Mouse (Mus musculus): ENCODE measurements around the gene Cacna1c.

Cacna1c gene

DNA sequence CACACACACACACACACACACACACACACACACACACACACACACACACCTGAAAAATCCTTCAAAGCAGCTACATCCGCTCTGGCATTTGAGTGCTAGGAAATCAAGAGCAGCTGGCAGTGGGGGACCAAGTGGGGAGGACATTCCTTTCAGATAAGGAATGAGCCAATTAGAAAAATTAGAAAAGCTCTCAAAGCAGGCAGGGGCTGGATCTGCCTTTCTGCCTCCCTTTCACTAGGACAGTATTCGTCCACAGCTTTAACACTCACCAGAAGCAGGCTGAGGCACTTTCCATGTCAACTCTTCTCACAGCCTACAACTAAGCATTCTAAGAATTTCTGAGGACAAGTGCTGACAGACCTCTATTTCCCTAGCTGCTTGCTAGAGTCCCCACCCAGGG, 194.8 kb downstream of the Cacna1c start:
- peak; percentile 73 for DNase-seq

DNA sequence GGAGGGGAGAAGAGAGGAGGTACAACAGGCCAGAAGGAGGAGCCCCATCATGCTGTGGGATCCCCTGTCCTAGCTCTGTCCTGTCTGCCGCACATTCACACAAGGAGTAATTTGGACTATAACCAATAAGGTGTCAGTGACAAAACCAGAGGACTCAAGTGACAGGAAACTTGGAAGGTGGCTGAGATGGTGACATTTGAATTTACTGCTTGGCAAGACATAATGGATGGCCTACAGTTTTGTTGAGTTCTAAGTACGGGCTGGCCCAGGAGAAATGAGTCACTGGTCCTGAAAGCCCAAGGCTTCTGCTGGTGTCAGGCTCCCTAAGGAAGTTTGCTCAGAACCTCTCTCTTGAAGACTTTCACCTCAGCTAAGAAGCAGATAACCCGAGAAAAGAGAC, 196.0 kb downstream of the Cacna1c start:
- no peak for DNase-seq

DNA sequence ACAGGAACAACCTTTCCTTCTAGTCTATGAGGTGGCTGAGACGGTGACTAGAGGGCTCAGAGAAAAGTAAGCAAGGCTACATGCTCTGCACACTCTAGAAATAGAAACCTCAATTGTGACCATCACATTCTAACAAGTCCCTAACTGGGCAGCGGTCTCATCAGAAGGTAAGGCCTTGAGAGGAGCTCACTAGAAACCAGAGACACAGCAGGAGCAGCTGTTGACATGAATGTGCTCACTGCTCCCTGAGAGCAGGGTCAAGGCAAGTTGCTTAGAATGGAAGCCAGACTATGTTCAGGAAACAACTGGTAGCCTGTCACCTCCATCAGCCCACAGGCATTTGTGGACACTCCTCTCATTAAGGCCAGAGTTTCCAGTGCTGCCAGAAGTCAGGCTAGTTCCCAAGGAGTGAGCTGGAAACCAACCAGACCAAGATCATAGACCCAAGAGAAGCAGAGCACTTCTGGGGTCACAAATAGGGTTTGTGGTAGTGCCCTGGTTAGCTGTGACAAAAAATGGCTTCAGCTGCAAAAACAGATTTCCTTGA, 196.8 kb downstream of the Cacna1c start:
- peak; percentile 63 for DNase-seq

DNA sequence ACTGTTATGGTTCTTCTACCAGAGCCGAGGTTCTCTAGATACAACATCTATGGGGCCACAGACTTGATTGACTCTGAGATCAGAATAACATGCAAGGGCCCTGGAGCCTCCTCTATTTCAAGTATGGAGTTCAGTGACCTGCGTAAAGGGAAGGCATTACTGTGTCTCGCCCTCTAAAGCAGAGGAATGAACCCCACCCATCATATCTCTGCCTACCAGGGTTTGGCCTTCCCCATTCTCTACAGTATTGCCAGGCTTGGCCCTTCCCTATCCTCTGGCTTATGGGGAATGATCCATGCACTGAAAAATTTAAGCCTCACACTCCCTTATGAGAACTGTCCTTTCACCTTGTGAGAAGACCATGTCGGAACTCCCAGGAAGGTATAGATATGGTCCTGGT, 198.8 kb downstream of the Cacna1c start:
- no peak for DNase-seq

DNA sequence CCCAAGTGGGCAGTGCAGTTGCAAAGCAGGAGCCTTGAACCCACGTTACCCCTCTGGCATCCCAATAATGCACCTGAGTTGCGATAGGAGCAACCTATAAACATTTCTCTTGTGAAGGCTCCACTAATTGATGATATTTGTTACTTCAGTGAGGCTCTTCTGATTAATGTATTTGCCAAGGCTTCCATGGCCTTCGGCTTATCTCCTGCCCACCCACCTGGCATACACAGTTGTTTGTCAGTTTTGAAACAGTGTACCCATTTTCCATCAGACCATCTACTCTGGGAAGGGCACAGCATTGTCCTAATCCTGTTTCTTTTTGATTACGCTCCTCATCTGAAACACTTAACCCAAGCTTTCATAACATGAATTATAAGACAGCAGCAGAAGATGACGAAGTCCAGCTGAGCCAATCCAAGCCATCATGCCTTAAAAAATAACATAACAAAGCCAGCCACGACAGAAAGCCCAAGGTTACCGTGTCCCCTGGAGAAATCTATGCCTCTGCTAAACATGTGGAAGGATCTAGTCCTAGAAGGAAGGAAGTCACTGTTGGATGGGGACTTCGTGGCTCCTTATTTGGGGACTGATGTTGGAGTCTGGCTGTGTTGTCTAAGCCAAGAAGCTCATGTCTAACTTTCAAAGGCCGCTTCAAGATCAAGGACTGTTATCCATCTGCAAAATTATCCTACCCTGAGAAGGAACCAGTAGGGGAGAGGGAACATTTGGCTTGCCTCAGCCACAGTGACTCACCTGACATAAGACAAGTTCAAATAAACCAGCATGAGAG, 201.8 kb downstream of the Cacna1c start:
- no peak for DNase-seq

DNA sequence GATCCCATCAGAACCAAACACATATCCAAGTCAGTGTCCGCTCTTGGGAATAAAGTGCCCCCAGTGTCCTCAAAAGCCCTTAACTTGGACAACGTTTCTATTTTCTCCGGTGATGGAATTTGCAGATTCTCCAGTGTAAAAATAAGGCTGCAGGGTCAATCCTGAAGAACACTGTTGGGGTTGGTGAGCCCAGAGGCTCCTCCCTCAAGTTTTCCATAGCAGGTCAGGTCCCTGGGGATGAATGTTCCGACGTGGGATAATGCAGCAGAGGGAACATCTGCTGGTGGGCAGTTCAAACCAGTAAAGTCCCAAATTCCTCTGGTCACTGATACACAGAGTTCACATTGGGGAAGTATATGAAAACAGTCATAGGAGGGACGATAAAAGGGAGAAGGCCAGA, 203.8 kb downstream of the Cacna1c start:
- DNase-seq = peak; percentile 56

DNA sequence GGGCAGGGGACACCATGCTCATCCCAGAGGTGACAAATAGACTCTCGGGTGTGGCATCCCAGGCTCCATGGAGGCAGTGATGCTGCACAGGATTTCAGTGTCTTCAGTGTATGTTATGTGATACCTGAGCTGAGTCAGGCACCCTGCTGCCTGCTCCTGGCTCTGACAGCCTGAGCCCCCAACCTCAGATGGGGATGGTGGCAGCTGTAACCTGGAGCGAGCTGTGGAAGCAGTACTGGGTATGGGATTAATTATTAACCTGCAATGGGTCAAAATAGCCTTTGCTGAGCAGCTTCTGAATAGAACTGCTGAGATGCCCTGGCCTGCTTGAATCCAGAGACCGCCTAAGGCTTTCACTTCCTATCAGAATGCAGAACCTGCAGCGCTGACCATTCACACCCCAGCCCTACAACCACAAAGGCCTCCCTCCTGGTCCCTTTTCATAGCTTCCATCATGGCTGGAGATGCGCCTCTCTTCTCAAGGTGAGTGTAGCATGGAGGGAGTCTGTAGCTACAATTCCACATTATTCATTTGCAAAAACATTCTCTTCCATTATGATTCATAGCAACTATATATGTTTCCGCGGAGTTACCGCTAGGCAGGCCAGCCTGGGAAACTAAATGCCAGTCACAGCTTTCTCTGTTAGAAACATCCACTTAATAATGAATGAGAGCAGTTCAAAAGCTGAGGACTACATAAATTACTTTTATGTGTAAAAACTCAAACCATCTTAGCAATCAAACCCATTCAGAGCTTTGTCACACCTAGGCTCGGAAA, 206.0 kb downstream of the Cacna1c start:
- no peak for DNase-seq

DNA sequence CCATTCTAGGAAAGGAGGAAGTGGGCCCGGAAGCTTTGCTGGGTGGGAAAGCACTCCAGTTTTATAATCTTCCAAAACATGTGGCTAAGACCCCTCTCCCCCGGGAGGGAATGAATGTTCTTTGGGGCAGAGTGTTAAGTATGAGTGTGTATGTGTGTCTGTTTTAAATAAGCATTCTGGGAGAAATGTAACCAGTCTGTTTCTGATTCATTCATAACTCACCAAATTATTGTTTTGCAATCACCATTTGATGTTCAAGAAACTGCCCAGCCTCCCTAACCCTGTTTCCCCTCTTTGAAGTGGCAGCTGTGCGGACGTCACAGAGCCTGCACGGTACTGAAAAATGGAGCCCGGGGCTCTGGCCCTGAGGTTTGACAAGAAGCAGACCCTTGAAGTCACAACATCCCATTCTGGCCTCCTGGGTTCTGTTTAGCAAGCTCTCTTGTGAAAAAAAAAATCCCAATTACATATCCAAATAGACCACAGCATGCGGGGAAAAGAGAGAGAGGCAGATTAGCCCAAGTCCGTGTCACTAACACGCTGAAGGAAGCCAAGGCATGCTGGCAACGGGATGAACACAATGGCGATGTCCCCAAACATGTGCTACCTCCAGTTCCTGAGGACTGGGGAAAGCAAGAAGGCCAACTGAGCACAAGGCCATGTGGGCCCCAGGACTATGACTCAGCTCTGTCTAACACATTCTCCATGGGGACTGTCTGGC, 211.9 kb downstream of the Cacna1c start:
- peak; percentile 83 for DNase-seq

DNA sequence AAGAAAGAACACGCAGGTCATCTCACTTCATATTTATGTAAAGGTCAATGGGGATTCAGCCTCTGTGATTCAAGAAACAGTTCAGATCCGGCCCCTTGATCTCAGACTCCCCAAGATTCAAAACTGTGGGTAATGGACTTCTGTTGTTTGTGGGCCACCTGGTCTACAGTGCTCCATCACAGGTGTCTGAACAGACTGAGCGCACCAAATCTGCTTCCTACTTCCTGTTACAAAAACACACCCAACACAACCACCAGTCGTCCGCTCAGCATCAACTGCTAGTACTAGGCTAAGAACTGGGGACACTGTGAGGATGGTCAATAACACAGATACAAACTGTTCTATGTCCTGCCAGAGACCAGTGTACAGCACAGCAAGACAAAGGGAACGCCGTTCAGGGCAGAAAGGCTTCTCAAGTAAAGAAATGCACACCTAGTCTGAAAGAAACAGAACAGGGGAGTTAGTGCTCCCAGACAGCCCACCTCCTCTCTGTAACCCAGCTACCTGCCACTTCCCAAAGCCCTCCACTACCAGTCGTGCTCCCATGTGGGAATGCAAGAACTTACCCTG, 212.7 kb downstream of the Cacna1c start:
- no peak for DNase-seq

DNA sequence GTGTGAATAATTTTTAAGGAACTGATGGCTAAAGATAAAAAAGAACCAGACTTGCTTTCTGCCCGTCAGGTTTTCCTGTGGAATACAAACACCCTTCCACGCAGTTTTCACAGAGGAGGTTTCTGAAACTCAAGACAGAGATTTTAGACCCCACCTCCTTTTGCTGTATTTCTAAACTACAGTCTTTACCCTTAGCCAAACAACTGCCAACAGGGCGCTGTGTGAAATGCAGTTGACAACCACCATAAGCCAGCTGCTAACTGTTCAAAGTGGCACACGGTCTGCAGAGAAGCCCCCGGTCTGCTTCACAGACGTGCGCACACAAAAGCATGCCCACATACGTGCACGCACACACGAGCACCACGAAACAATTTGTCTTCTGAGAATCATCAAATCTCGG, 216.0 kb downstream of the Cacna1c start:
- DNase-seq = peak; percentile 63

DNA sequence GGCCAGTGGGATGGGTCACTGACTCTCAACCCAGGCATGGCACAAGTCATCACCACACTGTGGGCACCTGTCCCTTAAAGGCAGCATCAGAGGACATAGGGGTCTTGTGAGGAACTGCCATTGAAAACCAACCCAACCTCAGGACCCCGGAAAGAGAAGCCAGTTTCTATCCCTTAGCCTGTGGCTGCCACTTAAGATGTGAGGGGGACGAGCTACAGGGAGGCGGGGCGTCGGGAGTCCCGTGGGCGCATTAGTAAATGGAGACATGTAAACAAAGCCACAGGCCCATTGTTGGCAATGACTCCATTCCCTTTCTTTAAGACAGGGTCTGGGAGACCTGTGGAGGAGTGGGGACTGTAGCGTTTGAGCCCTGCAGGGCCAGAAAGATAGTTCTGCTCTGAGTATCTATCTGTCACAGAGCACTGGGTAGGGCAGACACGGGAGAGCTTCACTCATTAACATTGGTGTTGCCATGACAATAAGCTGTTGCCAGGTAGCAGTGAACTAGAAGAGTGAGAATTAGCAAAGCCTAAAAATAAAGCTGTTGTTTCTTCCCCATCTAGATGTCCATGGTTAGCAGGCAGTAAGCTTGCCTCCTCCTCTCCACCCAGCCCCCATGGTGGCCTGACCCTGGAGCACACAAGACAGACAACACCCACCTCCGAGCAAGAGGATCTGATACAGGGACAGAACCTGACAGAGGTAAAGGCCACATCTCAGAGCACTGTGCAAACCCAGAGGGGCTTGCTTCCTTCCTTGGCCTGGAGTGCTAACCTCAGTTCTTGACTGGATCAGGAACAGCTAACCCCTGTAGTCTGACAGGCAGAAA, 218.6 kb downstream of the Cacna1c start:
- no peak for DNase-seq

DNA sequence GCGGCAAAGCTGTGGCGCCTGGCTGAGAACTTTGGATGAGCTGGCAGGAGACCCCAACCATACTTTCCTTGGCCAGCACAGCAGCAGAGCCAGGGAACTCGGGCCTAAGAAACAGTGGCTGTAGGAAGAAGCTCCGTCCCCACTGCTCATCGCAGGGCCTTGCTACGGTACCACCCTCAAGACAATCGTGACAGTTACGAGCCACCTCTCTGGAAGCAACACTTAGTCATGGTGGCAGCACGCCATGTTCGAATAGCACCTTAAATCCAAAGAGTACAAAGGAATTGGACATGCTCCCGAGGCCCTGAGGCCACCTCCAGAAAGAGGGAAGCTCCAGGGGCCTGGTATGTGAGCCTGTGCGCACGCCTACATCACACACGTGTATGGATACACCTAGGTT, 219.6 kb downstream of the Cacna1c start:
- DNase-seq = no peak

DNA sequence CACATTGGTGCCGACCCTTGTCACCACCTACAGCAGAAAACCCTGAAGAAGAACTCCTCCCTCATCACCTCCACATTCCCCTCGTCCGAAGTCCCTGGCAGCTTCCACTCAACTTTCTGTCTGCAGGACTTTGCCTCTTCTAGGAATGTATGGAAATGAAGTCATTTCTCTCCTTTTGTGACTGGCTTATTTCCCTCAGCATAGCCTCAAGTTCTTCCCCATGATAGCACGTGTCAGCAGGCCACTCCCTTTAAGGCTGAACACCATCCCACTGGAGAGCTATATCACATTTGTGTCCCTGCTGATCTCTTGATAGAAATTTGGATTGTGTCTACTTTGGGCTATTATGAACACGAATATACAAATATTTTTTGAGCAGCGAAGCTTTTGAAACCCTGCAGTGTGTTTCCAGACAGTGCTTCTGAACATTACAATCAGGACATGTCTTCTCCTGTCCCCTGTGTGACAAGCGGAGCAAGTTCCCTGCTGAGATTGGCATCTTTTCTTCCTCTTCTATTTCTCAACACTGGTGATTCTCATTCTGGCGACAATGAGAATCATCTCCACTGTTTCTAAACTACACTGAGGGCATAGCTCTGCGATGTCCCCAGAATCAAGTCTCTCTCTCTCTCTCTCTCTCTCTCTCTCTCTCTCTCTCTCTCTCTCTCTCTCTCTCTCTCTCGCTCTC, 224.2 kb downstream of the Cacna1c start:
- DNase-seq = no peak

DNA sequence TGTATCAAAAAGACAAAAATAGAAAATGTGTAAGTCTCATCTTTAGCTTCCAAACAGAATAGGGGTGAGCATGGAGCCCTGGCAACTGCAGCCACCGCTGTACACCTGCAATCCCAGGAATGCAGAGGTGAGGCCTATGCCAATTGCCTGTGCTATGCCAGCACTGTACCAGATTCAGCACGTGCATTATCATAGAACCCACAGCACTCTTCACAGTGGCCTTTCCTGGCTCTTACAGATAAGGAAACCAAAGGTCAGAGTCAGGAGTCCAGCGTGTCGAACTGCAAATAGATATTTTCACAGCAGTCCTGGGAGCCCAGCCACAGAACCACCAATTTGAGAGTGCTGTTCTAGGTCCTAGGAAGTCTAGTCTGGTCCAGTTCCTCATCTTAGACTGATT, 227.4 kb downstream of the Cacna1c start:
- no peak for DNase-seq

DNA sequence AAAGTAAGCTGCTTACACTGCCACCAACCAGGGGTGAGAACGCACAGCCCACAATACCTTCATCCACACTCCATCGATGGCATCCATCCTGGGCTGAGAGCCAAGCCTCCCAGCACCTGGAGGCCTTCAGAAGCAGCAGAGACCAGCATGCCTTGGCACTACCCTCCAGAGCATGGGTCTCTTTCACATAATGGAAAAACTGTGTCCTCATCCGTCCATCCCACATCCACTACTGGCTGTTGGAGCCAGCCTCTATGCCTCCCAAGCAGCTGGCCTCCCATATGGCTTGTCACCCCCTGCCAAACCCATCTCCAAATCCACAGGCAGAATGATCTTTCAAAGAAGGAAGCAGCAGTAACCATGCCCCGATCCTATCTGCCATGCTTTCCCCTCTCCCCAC, 229.3 kb downstream of the Cacna1c start:
- DNase-seq = no peak

DNA sequence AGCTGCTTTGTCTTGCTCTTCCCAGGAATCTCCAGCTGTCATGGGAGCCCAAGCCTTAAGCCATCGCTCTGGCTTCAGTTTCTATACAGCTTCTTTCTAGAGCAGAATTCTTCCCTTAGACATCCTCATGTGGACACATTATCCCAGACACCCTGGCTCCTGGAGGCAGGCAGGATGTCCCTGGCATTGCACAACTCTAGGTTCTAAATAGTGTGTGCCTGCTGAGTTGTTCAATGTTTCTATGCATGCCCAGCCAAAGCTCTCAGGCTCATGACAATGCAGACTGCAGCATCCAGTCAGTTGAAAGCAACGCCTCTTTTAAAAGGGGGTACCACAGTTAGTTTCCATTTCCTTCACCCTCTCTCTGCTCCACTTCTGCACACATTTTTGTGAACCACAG, 230.6 kb downstream of the Cacna1c start:
- no peak for DNase-seq

DNA sequence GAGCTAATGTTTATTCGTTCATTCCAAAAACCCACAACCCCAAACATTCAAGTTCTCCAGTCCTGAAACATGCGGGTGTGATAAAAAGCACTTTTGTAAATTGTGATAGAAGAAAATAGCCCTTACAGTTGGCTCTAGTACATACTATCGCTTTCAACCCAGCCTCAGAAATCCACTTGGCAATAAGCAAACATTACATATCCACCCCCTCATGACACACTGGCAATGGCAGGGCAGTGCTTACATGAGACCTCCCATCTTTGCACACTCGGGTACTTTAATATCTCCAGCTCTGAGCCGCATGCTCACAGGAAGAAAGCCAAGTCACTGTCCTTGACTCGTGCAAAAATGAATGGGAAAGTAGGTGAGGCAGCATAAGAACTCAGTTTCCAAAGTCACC, 232.4 kb downstream of the Cacna1c start:
- no peak for DNase-seq

DNA sequence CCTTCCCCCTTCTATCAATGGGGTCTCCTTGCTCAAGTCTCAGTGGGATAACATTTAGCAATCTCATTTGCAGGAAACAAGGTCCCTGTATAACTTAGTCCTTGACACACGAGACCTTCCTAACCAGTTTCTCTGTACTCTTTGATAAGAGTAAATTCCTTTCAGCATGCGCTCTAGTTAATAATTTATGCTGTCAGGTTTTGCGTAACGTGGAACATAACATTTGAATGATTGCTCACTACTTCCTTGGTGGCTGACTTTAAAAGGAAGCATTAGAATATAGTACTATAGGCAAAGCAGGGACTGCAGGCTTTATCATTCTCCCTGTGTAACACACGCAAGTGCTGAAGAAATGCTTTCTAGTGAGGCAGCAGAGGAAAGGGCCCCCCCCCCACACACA, 232.9 kb downstream of the Cacna1c start:
- no peak for DNase-seq

DNA sequence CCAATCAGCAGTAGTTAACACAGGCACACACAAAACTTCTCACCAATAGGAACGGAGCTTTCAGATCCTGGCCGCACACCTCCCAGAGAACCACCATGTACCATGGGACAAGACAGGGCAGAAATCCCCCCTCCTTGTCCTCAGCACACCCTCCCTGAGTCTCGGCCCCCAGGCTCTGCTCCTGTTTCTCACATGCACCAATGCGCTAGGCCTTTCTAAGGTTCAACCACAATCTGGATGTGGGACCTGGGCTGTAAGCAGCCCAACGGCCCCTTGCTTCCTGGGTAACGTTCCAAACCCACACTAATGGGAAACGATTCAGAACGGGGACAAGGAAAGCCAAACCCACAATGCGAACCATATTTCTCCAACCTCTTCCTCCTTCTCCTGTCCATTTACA, 237.7 kb downstream of the Cacna1c start:
- DNase-seq = no peak

DNA sequence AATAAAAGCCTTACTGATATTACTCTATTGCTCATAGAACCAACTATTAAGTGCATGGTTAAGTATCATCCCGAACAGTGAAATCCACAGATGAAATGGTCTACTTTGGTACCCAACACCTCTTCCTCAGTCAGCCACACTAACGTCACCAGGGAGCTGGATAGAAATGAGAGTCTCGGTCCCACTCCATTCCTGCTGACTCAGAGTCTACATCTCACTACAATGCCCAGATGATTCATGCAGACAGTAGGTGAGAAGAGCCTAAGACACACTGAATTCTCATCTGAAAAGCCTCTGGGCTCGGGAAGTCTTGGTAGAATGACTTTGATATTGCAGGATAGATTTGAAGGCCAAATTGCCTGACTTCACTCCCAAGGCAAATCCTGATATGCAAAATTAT, 240.0 kb downstream of the Cacna1c start:
- DNase-seq = no peak

DNA sequence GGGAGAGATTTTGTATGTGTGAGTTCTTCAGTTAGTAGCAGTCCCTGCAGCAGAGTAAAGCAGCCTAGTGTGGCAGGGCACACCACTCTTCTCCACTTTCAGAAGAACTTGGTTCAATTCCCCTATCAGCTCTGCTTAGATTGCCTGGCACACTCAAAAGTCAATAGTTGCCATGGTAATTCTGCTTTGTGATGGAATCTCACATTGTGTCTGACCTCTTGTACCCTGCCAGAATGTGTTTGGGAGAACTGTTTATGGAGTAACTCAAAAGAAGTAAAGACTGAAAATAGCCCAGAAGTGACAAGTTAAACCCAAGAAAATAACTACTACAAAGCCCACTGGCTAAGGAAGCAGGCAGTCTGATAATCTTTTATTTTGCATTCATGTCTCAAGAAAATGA, 240.4 kb downstream of the Cacna1c start:
- DNase-seq = peak; percentile 59
